Mouse (Mus musculus) lung, postnatal 0 days (tissue): ENCODE data around the gene Slc22a22. TPM values are rescaled to one million over a fixed set of nuclear protein-coding genes. Genes with fewer than 3 reads are reported as not detected.

Experiments
- ATAC-seq: fragments of 200-750 bp; cut with Nextera tagmentation; 2 replicates; pipeline ENCODE4 v1.8.0; 2017; ENCODE audit warnings: moderate library complexity
- DNase-seq: peaks from one replicate; pipeline ENCODE4 v3.0.0-alpha.2; 2016; ENCODE audit warnings: low spot score
- H3K27ac ChIP-seq: fragments of 300-500 bp; sonication (generic); 2 replicates; pipeline ENCODE4 v1.5.1; 2014; ENCODE audit warnings: antibody characterized with exemption, mild to moderate bottlenecking, low read length, mixed read lengths
- H3K27me3 ChIP-seq: fragments of 300-500 bp; sonication (generic); replicated peaks from 2 replicates; pipeline ENCODE4 v1.6.1; 2014; ENCODE audit warnings: low read length, mixed read lengths; ENCODE audit not compliant: insufficient read depth
- H3K36me3 ChIP-seq: fragments of 300-500 bp; sonication (generic); 2 replicates; pipeline ENCODE4 v1.6.1; 2014; ENCODE audit warnings: low read length, mixed read lengths; ENCODE audit not compliant: insufficient read depth
- H3K4me1 ChIP-seq: fragments of 300-500 bp; sonication (generic); 2 replicates; pipeline ENCODE4 v1.6.1; 2014; ENCODE audit warnings: antibody characterized with exemption, low read depth, low read length, mixed read lengths; ENCODE audit not compliant: insufficient read depth
- H3K4me2 ChIP-seq: fragments of 300-500 bp; sonication (generic); replicated peaks from 2 replicates; pipeline ENCODE4 v1.6.1; 2014; ENCODE audit warnings: low read depth, mild to moderate bottlenecking, low read length, moderate library complexity, mixed read lengths
- H3K4me3 ChIP-seq: fragments of 300-500 bp; sonication (generic); 2 replicates; pipeline ENCODE4 v1.5.1; 2014; ENCODE audit warnings: low read depth, low read length
- H3K9ac ChIP-seq: fragments of 300-500 bp; sonication (generic); replicated peaks from 2 replicates; pipeline ENCODE4 v1.6.1; 2014; ENCODE audit warnings: low read depth, mild to moderate bottlenecking
- H3K9me3 ChIP-seq: fragments of 300-500 bp; sonication (generic); 2 replicates; pipeline ENCODE4 v1.6.1; 2016; ENCODE audit warnings: low read length, mixed read lengths
- CTCF ChIP-seq: IDR thresholded peaks from 2 replicates; pipeline ENCODE4 v1.5.1; 2016; ENCODE audit warnings: antibody characterized with exemption, mild to moderate bottlenecking
- EP300 ChIP-seq: IDR thresholded peaks from 2 replicates; pipeline ENCODE4 v1.6.1; 2016; ENCODE audit warnings: antibody characterized with exemption, mild to moderate bottlenecking, control low read depth
- WGBS: fragments of 180-500 bp; shearing (Covaris S2); extraction: QIAGEN DNeasy Blood & Tissue Kit; methylation state at CpG from one replicate; pipeline ENCODE4 v1.1.7; 2014; 5-methylcytosine and 5-hydroxymethylcytosine counted together
- polyA plus RNA-seq: library from polyadenylated mRNA; unstranded; fragments of >200 nt; fragmentation: Nextera tagmentation; extraction: Ambion mirVana; gene quantifications from 2 replicates; pipeline ENCODE4 v1.2.1, GENCODE M21; 2015

Gene Slc22a22
- polyA plus RNA-seq, 1 experiment from 2014 or later = not detected

DNA sequence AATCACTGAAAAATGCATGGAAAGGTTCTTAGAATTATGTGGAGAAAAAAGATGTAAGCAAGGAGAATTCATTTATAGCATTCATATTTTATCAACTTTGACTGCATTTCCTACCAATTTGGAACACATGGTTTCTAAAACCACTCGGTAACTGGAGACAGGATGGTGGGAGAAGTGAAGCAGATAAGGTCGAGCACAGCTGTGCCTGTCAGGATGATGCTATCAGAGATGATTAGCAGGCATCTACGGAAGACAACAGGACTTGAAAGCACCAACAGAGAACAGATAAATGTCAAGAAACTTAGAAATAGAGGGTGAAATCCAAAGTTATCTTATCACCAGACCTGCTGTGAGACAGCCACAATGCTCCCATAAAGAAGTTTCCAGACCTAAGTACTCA is 272.1 kb downstream of the Slc22a22 start:
- Histone ChIP-seq H3K9ac (no peak overlapping the region), H3K36me3 (no peaks in the 10 kb centered on the region), H3K4me2 (no peak overlapping the region), H3K27ac (no peak overlapping the region), H3K9me3 (no peaks in the 10 kb centered on the region), H3K4me1 (no peaks in the 10 kb centered on the region), H3K27me3 (no peaks in the 10 kb centered on the region), H3K4me3 (no peak overlapping the region)
- WGBS = 35% methylated on average over 3 of the region's 3 CpGs
- TF ChIP-seq CTCF (no peak), EP300 (no peak)
- ATAC-seq = no peak
- no peak for DNase-seq

DNA sequence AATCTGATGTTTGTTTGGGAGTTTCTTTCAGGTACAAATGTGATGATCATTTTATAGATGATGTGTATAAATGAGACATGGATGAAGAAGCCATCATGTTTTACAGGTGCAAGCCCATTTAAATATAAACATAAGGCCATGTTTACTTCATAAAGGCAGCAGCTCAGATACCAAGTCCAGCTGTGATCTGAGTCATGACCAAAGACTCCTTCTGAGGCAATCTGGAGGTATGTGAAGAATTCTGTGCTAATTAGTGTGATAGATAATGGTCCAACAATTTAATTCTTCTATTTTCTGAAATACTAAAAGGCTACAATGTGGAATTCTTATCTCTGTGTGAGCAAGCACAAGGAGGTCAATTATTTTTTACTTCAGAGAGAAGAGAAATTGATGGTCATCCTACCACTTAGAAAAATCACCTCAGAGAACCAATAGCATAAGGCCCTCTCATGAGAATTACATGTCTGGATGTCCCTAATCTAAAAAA is 272.9 kb downstream of the Slc22a22 start:
- H3K4me2 ChIP-seq = no peak overlapping the region

More for the DNA sequence above, 272.9 kb downstream of the Slc22a22 start:
- Histone ChIP-seq H3K27me3 (no peaks in the 10 kb centered on the region), H3K4me3 (no peak overlapping the region), H3K4me1 (no peaks in the 10 kb centered on the region), H3K9me3 (no peaks in the 10 kb centered on the region), H3K27ac (no peak overlapping the region), H3K9ac (no peak overlapping the region), H3K36me3 (no peaks in the 10 kb centered on the region)
- TF ChIP-seq EP300 (no peak), CTCF (no peak)
- DNase-seq (no peak), ATAC-seq (no peak)
